Mouse (Mus musculus) layer of hippocampus, adult 9-11 months (tissue): ENCODE measurements at regions not wholly inside any gene's neighbourhood (a gene's known extent, or its start where the extent isn't known, plus 50 kb on each side); places are given as distances from the start of the nearest gene placed in this dataset.

Experiments
- DNase-seq: peaks from one replicate; pipeline ENCODE4 v3.0.0; 2022

DNA sequence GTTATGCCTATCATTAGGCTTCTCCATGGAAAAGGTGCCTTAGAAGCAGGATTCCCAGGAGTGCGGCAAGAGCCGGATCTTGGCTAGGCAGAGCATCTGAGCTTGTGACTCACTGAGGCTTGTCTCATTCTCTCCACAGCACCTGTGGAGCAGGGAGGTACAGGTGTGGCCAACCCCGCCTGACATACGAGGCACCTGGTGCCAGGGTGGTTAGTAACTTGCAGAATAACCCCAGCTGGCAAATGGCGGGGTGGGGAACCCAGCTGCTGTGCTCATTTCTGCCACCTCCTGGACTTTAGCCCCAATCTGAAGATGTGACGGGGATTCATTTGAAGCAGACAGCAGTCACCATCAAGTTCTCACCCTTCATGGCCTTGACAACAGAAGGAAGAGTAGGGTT lies 96.2 kb downstream of the Pdgfra start:
- no peak for DNase-seq

DNA sequence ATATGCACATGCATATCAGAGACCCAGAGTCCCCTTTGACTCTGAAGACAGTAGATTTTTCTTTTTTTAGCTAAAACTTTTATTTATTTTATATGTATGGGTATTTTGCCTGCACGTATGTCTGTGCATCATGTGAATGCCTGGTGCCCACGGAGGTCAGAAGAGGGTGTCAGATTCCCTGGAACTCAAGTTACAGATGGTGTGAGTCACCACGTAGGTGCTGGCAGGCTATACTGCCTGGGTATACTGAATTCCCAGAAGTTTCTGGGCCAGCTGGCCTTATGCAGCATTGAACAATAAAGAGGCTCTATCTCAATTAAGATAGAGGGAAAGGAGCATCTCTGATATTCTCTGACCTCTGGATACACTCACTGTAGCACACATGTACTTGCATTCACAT lies 97.6 kb downstream of the Pdgfra start:
- DNase-seq: no peak

DNA sequence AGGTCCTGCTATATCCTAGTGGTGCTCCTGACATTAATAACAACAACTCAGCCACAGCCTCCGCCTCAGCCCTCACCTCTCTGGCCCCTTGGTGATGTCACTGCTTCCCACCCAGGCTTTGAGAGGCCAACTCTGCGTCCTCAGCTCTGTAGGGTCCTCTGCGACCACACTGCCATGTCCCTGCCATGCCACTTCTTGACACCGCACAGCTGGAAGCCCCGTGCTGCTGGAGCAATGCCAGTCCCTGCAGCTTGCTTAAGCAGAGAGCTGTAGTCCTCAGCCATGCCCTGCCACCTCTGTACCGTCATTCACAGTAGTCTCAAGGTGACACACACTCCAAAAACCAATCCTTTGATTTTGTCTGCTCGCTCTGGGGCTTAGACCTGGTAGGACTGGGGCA lies 101.3 kb downstream of the Pdgfra start:
- no peak for DNase-seq

DNA sequence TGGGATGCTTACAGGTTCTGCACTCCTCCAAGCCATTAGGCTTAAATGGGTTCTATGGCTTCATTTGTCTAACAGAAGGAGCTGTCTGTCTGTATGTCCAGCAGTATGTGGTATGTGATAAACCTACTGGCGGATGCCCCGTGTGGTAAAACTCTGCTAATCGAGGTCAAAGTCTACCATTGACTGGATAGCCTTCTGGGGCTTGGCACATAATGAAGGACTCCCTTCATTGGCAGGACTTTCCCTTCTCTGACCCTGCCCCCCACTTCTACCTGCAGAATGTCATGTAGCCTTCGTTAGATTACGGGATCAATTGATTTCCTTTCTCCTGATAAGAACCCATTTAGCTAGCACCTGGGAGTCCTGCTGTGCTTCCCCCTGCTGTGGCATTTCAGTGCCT lies 101.7 kb downstream of the Pdgfra start:
- no peak for DNase-seq

DNA sequence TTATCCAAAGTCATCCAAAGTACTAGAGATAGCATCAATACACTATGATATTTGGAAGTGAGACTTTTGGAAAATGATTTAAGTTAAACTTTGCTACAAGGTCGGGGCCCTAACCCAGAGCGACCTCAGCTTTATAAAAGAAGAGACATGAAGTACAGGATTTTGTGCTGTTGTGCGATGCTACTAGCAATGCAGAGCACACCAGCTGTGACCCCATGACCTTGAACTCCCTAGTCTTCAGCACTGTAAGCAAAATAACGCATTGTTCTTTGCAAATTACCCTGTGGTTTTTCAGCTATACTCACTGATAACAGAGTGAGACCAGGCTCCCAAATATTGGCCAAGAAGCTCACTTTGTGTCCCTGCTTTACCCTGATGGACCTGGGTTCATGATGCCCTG lies 104.1 kb downstream of the Pdgfra start:
- no peak for DNase-seq

DNA sequence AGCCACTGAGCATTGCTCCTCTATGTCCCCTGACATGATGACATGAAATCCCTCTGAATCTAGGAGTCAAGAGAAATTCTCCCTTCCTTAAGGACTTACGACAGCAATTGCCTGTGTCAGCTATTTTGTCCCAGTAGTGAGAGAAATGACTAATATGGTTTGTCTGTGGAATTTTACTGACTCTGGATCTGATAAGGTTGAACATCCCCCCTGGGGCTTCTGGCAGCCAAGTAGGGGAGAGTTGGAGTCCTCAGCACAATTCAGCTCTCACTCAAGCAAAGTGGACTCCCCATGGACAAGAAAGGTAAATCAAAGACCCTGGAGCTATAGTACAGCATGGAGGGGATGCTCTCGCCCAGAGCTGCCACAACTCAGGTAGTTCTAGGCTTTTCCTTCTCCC lies 105.0 kb downstream of the Pdgfra start:
- DNase-seq: no peak

DNA sequence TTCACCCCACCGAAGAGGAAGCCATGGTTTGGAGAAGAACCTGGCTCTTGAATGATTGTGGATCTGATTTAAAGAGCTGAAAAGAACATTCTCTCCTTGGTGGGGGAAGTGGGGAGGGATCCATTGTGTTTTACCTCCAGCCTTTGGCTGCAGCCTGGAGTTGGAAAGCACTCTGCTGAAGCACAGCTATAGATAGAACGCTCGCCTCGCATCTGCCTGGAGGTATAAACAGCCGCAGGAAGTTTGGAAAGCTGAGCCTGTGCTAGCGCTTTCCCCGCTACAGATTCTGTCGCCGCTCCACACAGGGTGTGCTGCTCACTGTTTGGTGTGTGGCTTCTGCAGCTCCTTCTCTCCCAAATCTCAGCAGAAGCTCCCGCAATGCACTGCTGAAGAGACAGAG lies 108.2 kb downstream of the Pdgfra start:
- DNase-seq: peak; percentile 44

DNA sequence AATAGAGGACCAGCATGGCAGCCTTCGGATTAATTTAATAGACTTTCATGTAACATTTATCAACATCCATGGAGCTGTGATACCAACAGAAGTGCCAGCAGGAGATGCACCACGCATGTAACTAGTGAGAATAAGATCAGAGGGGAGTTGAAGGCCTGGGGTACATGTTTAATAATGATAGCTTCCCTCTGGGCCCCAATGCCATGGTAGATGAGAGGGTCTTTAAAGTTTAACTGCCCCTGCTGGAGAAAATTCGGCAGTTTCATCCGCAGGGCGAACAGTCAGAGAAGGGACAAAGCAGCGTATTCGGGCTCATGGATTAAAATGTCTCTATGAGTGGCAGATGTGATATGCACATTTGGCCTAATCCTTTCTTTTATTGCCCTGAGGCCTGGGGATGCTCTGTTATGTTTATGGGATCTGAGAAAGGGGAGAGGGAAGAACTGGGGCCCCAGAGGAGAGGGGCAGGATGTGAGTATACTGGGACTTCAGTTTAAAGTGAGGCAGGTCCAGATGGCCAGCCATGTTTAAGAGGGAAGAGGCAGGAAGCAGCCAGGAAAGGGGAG lies 114.1 kb downstream of the Pdgfra start:
- DNase-seq: no peak

DNA sequence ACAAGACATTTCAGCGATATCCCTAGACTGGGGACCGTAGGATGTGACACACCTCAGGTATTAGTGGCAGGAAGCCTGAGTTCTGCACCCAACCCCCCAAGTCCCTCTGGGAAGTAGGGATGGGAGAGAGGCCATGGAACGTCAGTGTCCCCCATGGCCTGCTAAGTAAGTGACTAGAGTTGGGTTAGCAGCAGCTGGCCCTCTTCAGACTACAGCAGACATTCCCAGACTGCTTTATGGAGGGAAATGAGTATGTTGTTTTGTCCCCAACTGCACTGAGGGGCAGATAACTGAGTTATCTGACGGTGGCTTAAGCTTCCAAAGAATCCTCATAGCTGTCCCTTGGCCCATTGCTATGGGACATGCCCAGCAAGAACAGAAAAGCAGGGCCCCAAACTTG lies 114.8 kb downstream of the Pdgfra start:
- DNase-seq: no peak

DNA sequence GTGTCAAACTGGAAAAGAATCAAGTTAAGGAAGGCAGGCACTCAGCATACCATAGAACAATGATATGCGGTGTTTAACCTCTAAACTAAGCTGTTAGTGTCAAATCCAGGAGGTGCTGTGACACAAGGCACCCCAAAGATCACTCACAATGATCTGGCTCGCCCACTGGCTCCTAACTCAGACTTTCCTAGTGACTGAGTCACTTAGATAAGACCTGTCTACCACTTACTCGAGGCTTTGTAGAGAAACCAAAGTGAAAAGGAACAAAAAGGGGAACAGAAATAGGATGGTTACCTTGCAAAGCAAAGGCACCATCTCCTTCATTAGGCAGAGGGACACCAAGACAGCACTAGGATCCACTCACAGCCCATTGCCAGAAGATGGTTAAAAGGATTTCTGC lies 115.7 kb downstream of the Pdgfra start:
- no peak for DNase-seq

DNA sequence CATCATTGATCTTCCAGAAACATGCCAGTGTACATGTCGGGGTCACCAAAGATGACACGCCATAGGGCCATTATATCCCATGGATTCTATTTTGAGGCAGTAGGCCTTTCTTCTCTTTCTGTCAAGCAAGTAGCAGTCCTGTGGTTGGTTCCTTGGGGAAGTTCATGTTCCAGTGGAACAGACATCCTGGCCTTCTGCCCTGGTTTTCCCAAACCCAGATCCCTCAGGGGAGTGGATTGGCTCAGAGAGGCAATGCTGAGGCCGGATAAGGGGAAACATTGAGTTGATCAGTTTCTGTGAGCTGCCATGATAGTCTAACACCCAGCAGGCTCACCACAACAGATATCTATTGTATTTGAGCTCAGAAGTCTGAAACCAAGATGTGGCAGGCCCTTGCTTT lies 125.9 kb downstream of the Pdgfra start:
- DNase-seq: no peak

DNA sequence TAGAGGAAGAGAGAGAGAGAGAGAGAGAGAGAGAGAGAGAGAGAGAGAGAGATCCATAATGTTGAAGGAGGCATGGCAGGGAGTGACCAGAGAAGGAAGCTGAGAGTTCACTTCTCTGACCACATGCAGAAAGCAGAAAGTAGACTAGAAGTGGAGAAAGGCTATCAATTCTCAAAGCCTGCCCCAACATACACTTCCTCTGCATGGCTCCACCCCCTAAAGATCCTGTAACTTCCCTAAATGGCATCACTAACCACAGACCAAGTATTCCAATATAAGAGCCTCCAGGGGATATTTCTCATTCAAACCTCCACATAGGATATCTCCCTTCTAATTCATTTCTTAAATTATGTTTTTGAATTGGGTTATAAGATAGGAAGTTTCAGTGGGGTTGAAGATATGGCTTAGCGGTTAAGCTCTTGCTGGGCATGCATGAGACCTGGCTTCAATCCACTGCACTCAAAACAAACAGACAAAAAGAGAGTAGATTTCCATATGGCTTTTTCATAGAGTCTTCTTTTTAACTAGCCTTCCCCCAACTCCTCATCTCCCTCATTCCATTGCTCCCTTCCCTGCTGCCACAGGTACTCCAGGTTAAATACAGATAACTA lies 127.6 kb downstream of the Pdgfra start:
- no peak for DNase-seq

DNA sequence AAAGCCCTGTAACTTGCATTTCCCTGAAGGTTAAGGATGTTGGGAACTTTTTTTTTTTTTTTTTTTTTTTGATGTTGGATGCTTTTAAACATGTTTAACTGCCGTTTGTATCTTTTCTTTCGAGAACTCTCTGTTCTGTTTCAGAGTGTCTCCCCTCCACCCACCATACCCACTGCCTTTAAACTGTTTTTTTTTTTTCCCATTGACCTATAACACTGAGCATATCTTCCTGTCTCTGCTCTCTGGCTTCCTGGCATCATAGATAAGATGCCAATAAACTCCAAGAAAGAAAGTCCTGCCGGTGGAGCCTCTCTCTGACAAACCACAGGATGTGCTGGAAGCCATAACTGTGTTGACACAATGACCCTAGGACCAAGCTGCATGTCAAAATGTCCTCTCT lies 128.6 kb downstream of the Pdgfra start:
- no peak for DNase-seq

DNA sequence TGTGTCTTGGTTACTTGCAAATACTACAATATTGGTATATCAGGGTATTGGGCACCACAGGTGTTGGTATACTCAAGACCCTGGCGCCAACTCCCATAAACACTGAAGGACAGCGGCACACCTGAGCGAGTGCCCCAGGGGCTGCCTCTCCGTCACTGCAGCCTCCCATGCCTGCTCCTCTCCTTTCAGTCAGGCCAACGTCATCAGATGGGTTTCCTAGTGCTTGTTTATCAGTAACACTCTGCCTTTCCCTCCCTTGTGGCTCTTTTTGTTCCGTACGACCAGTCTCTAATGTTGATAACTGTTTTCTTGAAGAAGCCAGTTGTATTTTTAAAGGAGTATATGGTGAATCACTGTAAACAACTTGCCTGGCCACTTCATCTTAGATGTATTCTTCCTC lies 129.4 kb downstream of the Pdgfra start:
- no peak for DNase-seq

DNA sequence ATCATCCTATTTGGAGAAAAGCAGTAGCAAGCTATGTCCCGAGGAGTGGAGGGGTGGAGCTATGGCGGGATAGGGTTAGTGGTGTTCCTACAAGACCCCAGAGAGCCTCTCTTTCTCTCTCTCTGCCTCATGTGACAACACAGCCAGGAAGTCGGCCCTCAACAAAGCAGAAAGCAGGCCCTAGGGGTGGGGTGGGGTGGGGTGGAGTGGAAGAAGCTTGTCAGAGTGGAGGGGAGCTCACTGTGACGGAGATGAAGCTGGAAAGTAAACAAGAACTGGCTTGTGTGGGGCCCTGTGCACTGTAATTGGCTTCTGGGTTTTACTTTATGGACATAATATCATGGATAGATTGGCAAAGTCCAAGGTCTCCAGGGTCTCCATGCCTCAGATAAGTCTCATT lies 130.5 kb downstream of the Pdgfra start:
- no peak for DNase-seq

DNA sequence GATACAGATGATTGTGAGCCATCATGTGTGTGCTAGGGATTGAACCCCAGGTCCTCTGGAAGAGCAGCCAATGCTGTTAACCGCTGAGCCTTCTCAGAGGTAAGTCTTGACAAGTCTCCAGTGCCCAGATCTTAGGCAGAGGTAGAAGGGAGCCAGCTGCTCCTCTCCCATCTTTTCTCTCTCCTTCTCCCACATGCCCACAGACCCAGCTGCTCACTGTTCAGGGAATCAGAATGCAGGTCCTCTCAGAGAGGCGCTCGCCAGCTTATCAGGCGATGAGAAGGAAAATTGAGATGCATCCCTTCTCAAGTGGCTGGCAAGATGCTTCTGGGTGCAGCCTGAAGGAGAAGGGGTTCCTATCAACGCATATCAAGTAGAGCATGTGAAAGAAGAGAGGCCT lies 131.7 kb downstream of the Pdgfra start:
- DNase-seq: peak; percentile 9

DNA sequence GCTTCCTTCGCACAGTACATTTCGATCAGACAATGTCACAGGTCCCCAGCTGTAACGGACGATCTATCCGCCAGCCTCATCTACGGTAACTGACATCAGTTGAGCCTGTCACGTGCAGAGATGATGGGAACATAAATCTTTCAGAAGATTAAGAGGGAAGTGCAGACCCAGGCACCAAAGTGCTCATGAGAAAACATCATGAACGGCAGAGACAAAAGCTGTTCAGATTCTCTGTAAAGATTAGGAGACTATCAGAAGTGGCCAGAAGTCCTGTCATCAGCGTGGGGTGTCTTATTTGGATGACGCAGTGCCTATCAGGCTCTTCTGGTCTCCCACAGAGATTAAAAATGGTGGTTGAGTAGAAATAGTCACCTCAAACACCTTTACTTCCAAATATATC lies 133.9 kb downstream of the Pdgfra start:
- no peak for DNase-seq

DNA sequence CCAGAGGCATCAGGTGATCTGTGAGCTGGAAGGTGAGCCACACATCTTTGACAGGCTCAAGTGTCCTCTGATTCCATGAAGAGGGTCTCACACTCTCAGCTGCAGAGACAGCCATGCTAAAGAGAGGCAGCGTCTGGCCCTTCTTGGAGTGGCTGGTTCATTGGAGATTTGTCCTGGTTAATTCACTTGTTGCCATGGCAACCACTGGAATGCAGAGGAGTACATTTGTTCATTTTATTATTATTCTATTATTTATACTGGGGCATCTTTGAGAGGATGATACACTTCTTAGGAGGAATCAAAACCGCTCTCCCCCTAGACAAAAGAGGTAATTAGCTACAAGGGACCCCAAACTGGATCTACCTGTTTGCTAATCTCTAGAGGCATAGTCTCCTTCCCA lies 143.6 kb downstream of the Pdgfra start:
- no peak for DNase-seq

DNA sequence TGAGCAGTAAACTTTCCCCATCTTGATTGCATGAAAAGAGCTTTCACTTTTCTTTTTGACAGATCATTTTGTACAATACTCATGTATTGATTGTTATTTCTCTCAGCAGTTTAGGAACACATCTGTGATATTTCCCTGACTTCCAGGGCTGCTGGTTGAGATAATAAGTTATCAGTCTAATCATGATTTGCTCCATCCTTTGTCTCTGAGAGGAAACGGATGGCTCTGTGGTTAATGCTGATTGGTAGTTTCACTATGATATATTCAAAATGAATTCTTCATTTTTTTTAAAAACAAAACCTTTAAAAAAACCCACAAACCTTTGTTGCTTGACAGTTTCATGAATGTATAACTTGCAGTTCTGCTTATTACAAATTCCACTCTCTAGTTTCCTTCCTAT lies 160.8 kb downstream of the Pdgfra start:
- DNase-seq: no peak

DNA sequence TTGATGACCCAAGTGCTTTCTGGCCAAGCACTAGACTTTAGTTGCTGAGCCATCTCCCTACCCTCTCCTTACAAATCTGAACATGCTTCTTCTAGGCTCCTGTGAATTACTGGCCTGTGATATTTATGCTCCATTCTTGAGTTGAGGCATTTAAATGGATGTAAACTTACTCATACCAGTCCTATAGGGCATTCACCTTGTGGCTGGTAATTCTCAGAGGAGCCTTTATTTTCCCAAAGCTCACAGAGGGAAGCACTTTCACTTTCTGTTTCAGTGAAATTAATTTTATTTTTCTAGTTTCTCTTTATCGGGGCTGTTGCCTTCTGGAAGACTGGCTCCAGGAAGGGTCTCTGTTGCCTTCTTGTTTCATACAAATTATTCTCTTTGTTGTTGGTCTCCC lies 163.9 kb downstream of the Pdgfra start:
- no peak for DNase-seq

DNA sequence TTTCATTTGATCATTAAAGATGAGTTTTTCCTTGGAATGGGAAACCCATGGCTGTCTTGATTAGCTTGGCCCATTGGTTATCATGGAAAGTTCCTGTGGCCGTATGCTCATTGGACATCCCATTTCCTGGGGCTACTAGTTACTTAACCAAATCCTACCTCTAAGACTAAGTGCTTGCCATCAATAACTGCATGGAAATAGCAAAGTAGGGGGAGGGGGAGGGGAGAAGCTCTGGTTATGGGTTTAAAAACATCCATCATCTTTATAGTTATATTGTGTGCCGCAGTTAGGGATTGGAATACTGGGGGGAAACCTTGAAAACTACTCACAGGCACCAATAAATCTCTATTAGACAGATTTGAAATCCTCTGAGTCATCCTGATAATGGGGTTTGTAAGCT lies 168.4 kb downstream of the Pdgfra start:
- no peak for DNase-seq

DNA sequence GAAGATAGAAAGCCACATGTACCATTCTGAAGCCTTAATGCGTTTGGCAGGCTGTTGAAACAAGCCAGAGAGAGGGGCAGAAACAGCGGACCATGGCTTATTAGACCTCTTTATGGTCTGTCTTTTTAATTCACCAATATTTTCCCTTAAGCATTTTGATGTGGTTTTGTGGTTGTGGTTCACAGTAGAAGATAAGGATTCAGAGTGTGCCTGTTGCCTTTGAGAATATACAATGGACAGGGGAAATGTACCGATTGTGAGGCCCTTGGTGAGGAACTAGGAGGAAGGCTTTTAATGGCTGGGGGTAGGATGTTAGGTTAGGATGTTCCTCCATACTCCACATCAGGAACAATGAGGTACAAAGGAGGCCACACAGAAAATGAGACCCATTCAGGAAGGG lies 182.0 kb downstream of the Pdgfra start:
- no peak for DNase-seq

DNA sequence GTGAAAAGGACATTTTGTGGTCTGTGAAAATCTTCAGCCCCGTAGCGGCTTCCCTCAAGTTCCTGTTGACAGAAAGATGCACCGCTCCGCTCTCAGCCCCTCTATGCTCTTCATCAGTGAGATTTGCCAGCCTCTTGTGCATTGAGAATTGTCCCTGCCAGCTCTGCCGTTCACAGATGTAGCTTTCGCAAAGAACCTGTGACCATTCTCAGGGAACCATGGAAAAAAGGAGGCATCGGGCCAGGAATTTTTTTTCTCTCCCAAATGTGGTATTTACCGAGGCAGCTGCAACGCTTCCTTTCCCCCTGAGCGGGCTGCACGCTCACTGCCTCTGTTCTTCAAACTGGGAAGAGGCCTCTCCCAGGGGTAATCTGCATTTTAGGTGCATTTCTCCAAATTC lies 184.4 kb downstream of the Pdgfra start:
- DNase-seq: peak; percentile 3

DNA sequence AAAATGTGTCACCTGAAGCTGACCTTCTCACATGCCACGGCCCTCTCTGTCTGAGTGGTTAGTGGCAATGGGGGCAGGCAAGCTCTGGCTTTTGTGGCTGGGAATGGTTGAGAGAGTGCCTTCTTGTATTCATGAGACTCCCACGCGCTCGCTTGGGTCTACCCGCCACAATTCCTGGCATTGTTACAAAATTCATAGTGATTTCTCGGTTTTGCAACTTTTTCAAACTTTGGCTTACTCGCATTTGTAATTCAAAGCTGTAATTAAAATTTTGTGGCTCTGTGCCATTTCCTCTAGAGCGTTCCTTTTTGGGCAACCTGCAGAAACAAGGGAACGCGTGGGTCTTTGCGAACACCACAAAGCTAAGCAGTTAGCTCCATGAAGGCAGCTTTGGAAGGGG lies 186.3 kb downstream of the Pdgfra start:
- DNase-seq: peak; percentile 71

DNA sequence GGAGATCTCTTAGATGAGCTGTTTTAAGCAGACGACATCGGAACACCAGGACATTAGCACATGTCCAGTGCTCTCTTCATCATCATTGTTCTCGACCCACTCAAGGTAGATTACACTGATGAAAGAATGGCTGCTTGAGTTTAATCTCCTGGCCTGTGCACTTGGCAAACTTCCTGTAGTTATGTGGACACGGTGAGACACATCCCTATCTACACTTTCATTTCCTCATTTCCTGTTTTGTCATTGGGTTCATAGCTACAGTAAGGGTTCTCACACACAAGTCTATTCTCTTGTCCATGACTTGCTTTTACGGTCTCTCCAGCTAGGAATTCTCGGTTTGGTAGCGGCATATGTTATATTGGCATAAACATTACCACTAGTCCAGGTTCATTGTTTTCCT lies 190.5 kb downstream of the Pdgfra start:
- no peak for DNase-seq
